Mouse (Mus musculus) olfactory bulb, adult 2 months (tissue): ENCODE measurements around the gene Kctd15. TPM values are rescaled to one million over a fixed set of nuclear protein-coding genes. Genes with fewer than 3 reads are reported as not detected.

ENCODE experiments used
- H3K27ac ChIP-seq: fragments of 200-500 bp; 2 replicates; pipeline ENCODE4 v1.5.1; 2012; ENCODE audit warnings: low read depth, low read length; ENCODE audit not compliant: insufficient read depth
- H3K4me1 ChIP-seq: fragments of 200-500 bp; 2 replicates; pipeline ENCODE4 v1.6.1; 2012; ENCODE audit warnings: low read length; ENCODE audit not compliant: control insufficient read depth, insufficient read depth
- H3K4me3 ChIP-seq: fragments of 200-500 bp; 2 replicates; pipeline ENCODE4 v1.5.1; 2012; ENCODE audit warnings: mild to moderate bottlenecking, low read depth, low read length, moderate library complexity; ENCODE audit not compliant: insufficient read depth
- CTCF ChIP-seq: fragments of 200-500 bp; IDR thresholded peaks from 2 replicates; pipeline ENCODE4 v1.5.1; 2012; ENCODE audit warnings: low read depth, mild to moderate bottlenecking, low read length, moderate library complexity; ENCODE audit not compliant: insufficient read depth
- POLR2A ChIP-seq: fragments of 200-500 bp; IDR thresholded peaks from 2 replicates; pipeline ENCODE4 v1.6.1; 2012; ENCODE audit warnings: mild to moderate bottlenecking, low read depth, low read length, moderate library complexity; ENCODE audit not compliant: insufficient read depth
- WGBS: fragments of 180-500 bp; shearing (Covaris S2); methylation state at CpG from one replicate; pipeline ENCODE4 v1.1.7; 2018; 5-methylcytosine and 5-hydroxymethylcytosine counted together
- polyA plus RNA-seq: library from polyadenylated mRNA; stranded (reverse); fragments of >200 nt; gene quantifications from 2 replicates; pipeline ENCODE4 v1.2.4, GENCODE M21; 2012; ENCODE audit warnings: low replicate concordance; ENCODE audit not compliant: missing spikeins, insufficient read depth, insufficient read length

Kctd15 gene
- polyA plus RNA-seq, 1 experiment: not detected

DNA sequence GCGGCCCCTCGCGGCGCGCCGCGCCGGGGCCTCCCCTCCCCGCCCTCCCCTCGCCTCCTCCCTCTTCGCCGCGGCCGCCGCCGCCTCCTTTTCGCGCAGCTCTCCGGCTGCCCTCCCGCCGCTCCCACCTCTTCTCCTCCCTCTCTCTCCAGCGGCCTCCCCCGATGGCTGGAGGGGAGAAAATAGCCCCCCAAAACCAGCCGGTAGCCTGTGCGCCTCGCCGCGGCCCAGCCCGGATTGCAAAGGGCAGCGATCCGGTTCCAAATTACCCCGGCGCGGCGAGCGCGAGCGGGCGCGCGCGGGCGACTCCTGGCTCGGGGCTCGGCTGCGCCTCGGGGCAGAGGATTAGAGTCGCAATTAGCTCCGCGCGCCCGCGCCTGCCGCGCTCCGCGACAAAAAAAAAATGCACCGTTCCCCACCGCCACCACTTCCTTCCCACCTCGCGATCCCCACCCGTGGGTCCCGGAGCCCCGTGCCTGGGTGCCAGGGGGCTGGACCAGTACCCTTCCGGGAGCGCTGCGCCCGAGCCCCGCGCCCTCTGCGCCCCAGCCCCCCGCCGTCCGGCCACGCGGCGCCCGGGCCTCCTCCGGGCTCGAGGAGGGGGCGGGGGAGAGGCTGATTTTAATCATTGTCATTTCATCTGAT lies 2.0 kb downstream of the Kctd15 start:
- WGBS: under 1% methylated on average over 61 of the region's 81 CpGs
- peak overlapping the region; percentile 47 for H3K27ac ChIP-seq
- peak overlapping the region; percentile 97 for H3K4me3 ChIP-seq
- H3K4me1 ChIP-seq: peaks cover 18% of the 10 kb centered on the region
- TF ChIP-seq CTCF (no peak), POLR2A (no peak)

DNA sequence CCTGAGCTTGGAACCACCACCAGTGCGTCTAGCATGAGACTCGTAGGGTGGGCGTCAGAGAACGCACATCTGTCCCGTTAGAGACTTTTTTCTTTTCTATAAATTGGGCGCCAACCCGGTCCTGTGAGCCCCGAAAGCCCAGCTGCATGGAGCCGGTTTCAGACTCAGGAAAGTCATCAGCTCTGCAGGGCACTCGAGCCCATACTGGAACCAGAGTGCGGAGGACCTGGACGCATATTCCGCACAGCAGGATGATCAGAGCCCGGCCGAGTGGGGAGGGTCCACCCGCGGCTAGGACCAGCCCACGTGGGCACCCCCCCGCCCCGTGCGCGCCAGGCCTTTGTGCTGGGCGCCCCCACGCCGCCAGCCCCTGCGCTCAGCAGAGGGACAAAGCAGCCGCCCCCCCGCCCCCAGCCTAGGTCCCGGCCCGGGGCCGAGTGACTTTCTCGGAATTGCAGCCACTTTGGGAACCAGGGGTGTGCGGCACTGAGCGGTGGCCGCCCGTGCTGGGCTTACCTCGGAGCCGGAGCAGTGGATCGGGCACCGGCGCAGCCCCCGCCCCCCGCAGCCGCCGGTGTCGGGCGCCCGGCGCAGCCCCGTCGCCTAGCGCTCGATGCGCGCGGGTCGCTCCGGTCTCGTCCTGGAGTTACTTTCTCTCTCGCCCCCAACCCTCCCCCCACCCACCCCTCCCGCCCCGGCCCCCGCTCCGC lies 2.6 kb downstream of the Kctd15 start:
- Histone ChIP-seq H3K4me3 (peak overlapping the region; percentile 64), H3K27ac (no peak overlapping the region), H3K4me1 (peaks cover 18% of the 10 kb centered on the region)
- no peak for TF ChIP-seq POLR2A
- no peak for TF ChIP-seq CTCF
- under 1% methylated on average over 59 of the region's 64 CpGs for WGBS

GRCm38 (mm10) chr7:34652751-34653502 lies 3.6 kb downstream of the Kctd15 start:
- TF ChIP-seq POLR2A (no peak), CTCF (no peak)
- Histone ChIP-seq H3K4me1 (peaks cover 18% of the 10 kb centered on the region), H3K4me3 (peak overlapping the region; percentile 64), H3K27ac (no peak overlapping the region)
- WGBS: 5% methylated on average over 48 of the region's 48 CpGs

DNA sequence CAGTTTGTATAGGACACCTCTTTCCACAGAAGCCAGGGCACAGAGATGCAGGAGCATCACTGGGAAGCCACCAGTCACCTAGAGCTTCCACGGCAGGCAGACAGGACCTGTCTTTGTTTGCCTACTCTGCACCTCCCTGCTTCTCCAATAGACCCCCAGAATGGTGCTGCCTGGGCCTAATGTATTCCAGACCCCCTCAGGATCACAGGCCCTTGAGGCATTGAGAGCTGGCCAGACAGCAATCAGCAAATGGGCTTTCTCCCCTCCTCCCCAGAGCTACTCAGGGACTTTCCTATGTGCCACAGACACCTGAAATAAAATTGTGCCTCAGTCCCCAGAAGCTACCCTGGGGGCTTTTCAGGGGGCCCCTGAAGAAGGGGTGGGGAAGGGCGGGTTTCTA lies 5.2 kb downstream of the Kctd15 start:
- TF ChIP-seq CTCF: no peak
- TF ChIP-seq POLR2A: no peak
- peaks cover 26% of the 10 kb centered on the region for H3K4me1 ChIP-seq
- H3K4me3 ChIP-seq: no peak overlapping the region
- no peak overlapping the region for H3K27ac ChIP-seq
- WGBS: 88% methylated on average over 2 of the region's 2 CpGs

DNA sequence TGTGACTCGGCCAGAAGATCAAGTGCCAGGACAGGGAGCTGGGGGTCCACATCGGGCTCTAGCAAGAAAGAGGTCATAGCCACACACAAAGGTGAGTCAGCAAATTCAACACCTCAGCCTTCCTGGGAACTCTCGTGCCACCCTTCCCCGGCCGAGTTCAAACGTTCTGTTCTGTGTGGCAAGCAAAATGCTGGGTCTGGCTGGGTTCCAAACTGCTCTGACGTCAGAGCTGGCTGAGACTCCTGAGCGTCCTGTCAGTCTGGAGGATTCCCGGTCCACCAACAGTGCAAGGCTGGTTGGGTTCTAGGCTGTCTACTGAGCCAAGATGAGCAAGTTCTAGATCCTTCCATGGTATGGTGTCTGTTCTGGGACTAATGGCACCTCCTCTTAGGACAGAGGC lies 9.5 kb downstream of the Kctd15 start:
- WGBS: 53% methylated on average over 9 of the region's 9 CpGs
- Histone ChIP-seq H3K4me1 (peaks cover 8% of the 10 kb centered on the region), H3K4me3 (no peak overlapping the region), H3K27ac (no peak overlapping the region)
- TF ChIP-seq CTCF: no peak
- TF ChIP-seq POLR2A: no peak

GRCm38 (mm10) chr7:34646144-34646795 lies 10.3 kb downstream of the Kctd15 start:
- Histone ChIP-seq H3K4me1 (peaks cover 8% of the 10 kb centered on the region), H3K27ac (no peak overlapping the region), H3K4me3 (no peak overlapping the region)
- 92% methylated on average over 12 of the region's 12 CpGs for WGBS
- TF ChIP-seq POLR2A (no peak), CTCF (no peak)

GRCm38 (mm10) chr7:34645623-34646022 lies 10.9 kb downstream of the Kctd15 start:
- Histone ChIP-seq H3K27ac (no peak overlapping the region), H3K4me3 (no peak overlapping the region), H3K4me1 (peaks cover 8% of the 10 kb centered on the region)
- WGBS: 95% methylated on average over 2 of the region's 2 CpGs
- no peak for TF ChIP-seq CTCF
- no peak for TF ChIP-seq POLR2A

DNA sequence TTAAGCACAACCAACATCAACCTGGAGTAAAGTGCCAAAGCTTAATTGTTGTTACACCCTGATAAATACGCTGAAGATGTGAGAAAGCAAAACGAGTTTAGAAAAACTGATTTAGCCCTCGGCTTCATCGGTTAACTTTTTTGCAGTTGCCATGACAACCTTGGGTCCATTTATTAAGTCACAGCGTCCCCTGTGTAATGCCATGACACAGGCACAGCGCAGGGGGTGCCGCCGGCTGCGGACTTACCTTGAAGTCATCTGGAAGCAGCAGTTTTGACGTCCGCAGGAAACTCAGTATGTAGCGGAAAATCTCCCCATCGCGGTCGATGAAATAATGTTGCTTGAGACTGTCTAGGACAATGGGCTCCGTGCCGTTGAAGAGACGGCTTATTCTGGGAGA lies 11.9 kb downstream of the Kctd15 start:
- no peak for TF ChIP-seq POLR2A
- TF ChIP-seq CTCF: no peak
- H3K4me1 ChIP-seq: peaks cover 8% of the 10 kb centered on the region
- no peak overlapping the region for H3K4me3 ChIP-seq
- no peak overlapping the region for H3K27ac ChIP-seq
- 70% methylated on average over 18 of the region's 18 CpGs for WGBS
